Mouse (Mus musculus): ENCODE measurements at regions not wholly inside any gene's neighbourhood (a gene's known extent, or its start where the extent isn't known, plus 50 kb on each side); places are given as distances from the start of the nearest gene placed in this dataset.

DNA sequence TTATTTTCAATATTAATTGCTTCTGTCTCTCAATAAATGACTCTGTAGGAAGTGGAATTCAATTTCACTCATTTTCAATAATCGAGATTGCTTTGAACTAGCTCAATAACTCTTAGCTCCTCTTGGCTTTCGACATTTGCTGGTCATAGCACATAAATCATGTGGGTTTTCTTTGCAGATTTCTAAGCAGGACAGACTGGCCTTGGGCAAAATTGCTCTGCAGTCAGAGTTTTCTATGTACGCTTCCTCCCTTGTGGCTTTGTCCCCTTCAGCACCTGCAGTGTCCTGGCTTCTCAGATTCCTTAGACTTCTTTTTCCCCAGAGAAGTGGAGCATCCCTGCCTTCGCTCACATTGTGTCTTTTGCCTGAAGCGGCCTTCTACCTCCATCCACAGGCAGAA lies 124.6 kb upstream of the Rarb start:
- no peaks in the 10 kb centered on the region for H3K4me1 ChIP-seq (replicated peaks; ENCODE audit: control insufficient read depth in 2 of 2, insufficient read depth in 2 of 2, low read length in 1 of 2)
- 49% methylated on average over 5 of the region's 5 CpGs for WGBS (ENCODE audit: insufficient replicate concordance)

DNA sequence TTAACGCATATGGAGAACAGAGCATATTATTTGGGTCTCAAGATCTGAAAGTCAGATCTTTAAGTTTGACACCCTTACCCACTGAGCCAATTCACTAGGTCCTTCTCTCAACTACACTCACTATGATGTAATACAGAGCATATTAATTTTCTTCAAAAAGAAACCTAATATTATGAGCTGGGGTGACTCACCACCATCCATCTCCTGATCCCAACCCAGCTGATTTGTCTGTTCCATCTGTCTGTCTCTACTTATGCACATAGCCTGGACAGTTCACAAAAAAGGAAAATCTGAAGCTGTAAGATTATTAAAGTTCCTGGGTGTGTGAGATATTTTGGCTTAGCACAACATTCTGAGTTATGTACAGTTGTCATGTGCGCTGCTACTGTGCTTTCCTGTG lies 108.2 kb upstream of the Rarb start:
- H3K4me3 ChIP-seq (ENCODE audit: insufficient read depth in 1 of 2, low read depth in 2 of 2, low read length in 2 of 2) = no peak overlapping the region
- no peaks in the 10 kb centered on the region for H3K36me3 ChIP-seq (replicated peaks; ENCODE audit: control insufficient read depth, insufficient read depth, low read depth)
- no peak for DNase-seq (ENCODE audit: low read depth in 3 of 3, low spot score in 3 of 3)
- H3K4me1 ChIP-seq (replicated peaks; ENCODE audit: control insufficient read depth in 2 of 2, insufficient read depth in 2 of 2, low read length in 1 of 2) = no peaks in the 10 kb centered on the region
- TF ChIP-seq CTCF (IDR thresholded peaks at IDR 0.05; ENCODE audit: low read depth) (no peak), EP300 (IDR thresholded peaks at IDR 0.05; ENCODE audit: low read depth) (no peak)
- H3K27ac ChIP-seq = no peak overlapping the region
- H3K9ac ChIP-seq (replicated peaks) = no peak overlapping the region
- H3K4me2 ChIP-seq (ENCODE audit: low read depth) = no peak overlapping the region
- ATAC-seq (ENCODE audit: insufficient read depth) = no peak
- WGBS (ENCODE audit: insufficient replicate concordance) = 75% methylated on average over 2 of the region's 2 CpGs
- H3K9me3 ChIP-seq (ENCODE audit: control insufficient read depth, low read length) = no peaks in the 10 kb centered on the region
- H3K27me3 ChIP-seq (ENCODE audit: control insufficient read depth, insufficient read depth, low read length) = no peaks in the 10 kb centered on the region

More for the DNA sequence above, 124.6 kb upstream of the Rarb start:
- H3K9ac ChIP-seq (replicated peaks) = no peak overlapping the region
- DNase-seq (ENCODE audit: low read depth in 3 of 3, low spot score in 3 of 3) (no peak), ATAC-seq (ENCODE audit: insufficient read depth) (no peak)
- H3K27ac ChIP-seq = no peak overlapping the region
- H3K36me3 ChIP-seq (replicated peaks; ENCODE audit: control insufficient read depth, insufficient read depth, low read depth) = no peaks in the 10 kb centered on the region
- H3K4me2 ChIP-seq (ENCODE audit: low read depth) = no peak overlapping the region
- no peak overlapping the region for H3K4me3 ChIP-seq (ENCODE audit: insufficient read depth in 1 of 2, low read depth in 2 of 2, low read length in 2 of 2)
- TF ChIP-seq EP300 (IDR thresholded peaks at IDR 0.05; ENCODE audit: low read depth) (no peak), CTCF (IDR thresholded peaks at IDR 0.05; ENCODE audit: low read depth) (no peak)
- no peaks in the 10 kb centered on the region for H3K9me3 ChIP-seq (ENCODE audit: control insufficient read depth, low read length)
- no peaks in the 10 kb centered on the region for H3K27me3 ChIP-seq (ENCODE audit: control insufficient read depth, insufficient read depth, low read length)

DNA sequence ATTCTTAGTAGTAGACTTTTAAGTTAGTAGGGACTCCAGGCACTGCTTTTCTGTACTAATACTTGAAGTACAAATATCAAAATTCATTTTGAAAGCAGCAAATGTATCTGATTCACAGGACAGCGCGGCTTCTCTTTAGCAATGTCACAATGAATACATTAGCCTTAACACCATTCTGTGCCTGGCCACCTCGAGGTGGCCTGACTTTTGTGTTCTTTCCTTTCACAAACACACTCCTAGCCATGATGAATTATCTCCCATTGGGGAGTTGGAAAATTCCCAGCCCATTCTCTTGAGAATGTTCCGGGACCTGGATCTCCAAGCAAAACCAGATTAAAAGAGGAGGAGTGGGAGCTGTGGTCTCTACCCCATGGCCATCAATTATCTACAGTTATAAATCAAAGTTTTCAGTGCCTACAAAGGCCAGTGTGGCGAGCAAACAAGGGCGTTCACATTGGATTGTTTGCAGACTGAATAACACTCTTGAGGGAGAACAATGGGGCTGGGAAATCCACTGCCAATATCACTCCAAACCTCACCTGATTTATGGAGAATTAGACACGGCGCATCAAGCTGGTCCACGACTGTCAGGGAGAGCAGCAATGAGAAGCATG lies 82.7 kb upstream of the Rarb start:
- TF ChIP-seq CTCF (IDR thresholded peaks at IDR 0.05; ENCODE audit: low read depth) (no peak), EP300 (IDR thresholded peaks at IDR 0.05; ENCODE audit: low read depth) (no peak)
- no peaks in the 10 kb centered on the region for H3K36me3 ChIP-seq (replicated peaks; ENCODE audit: control insufficient read depth, insufficient read depth, low read depth)
- ATAC-seq (ENCODE audit: insufficient read depth) (no peak), DNase-seq (ENCODE audit: low read depth in 3 of 3, low spot score in 3 of 3) (no peak)
- no peaks in the 10 kb centered on the region for H3K9me3 ChIP-seq (ENCODE audit: control insufficient read depth, low read length)
- H3K4me1 ChIP-seq (replicated peaks; ENCODE audit: control insufficient read depth in 2 of 2, insufficient read depth in 2 of 2, low read length in 1 of 2) = no peaks in the 10 kb centered on the region
- H3K27ac ChIP-seq = no peak overlapping the region
- no peak overlapping the region for H3K9ac ChIP-seq (replicated peaks)
- WGBS (ENCODE audit: insufficient replicate concordance) = 39% methylated on average over 9 of the region's 9 CpGs
- H3K4me3 ChIP-seq (ENCODE audit: insufficient read depth in 1 of 2, low read depth in 2 of 2, low read length in 2 of 2) = no peak overlapping the region
- no peaks in the 10 kb centered on the region for H3K27me3 ChIP-seq (ENCODE audit: control insufficient read depth, insufficient read depth, low read length)
- H3K4me2 ChIP-seq (ENCODE audit: low read depth) = no peak overlapping the region

DNA sequence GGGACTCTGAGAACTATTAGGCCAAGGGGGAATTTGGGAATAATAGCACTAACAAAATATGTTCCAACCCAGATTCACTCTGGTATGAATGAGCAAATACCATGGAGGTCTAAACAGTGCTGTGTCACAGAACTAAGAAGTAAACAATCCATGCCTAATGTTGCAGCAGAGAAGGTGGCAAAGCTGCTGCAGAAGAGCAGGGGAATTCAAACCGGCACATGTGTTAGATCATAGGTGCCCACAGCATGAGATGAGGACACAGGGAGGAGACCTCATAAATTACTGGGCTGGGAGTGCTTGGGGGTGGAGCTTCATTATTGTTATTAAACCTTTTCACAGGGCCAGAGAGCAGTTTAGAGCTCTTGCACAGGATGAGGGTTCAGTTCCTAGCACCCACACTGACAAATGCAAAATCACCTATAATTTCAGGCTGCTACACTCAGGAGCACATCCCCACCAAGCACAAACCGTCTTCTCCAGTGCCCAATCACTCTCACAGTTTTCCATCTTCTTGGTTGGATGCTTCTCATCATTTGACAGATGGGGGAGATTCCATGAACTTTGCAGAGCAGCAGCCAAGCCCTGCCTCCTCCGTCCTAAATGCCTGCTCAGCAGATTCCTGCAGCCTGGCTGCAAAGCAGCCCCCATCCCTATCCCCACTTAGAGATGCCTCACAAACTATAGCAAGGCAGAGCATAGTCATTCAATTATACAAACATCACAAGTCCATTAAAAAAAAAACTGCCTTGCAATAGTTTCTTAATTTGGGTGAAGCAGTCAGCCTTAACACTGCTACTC lies 79.0 kb upstream of the Rarb start:
- Histone ChIP-seq H3K36me3 (replicated peaks; ENCODE audit: control insufficient read depth, insufficient read depth, low read depth) (no peaks in the 10 kb centered on the region), H3K27me3 (ENCODE audit: control insufficient read depth, insufficient read depth, low read length) (no peaks in the 10 kb centered on the region), H3K9me3 (ENCODE audit: control insufficient read depth, low read length) (no peaks in the 10 kb centered on the region), H3K9ac (replicated peaks) (no peak overlapping the region), H3K27ac (no peak overlapping the region), H3K4me3 (ENCODE audit: insufficient read depth in 1 of 2, low read depth in 2 of 2, low read length in 2 of 2) (no peak overlapping the region), H3K4me1 (replicated peaks; ENCODE audit: control insufficient read depth in 2 of 2, insufficient read depth in 2 of 2, low read length in 1 of 2) (no peaks in the 10 kb centered on the region), H3K4me2 (ENCODE audit: low read depth) (no peak overlapping the region)
- DNase-seq (ENCODE audit: low read depth in 3 of 3, low spot score in 3 of 3) (no peak), ATAC-seq (ENCODE audit: insufficient read depth) (no peak)
- no peak for TF ChIP-seq CTCF (IDR thresholded peaks at IDR 0.05; ENCODE audit: low read depth)
- no peak for TF ChIP-seq EP300 (IDR thresholded peaks at IDR 0.05; ENCODE audit: low read depth)
- WGBS (ENCODE audit: insufficient replicate concordance) = 48% methylated on average over 3 of the region's 3 CpGs

DNA sequence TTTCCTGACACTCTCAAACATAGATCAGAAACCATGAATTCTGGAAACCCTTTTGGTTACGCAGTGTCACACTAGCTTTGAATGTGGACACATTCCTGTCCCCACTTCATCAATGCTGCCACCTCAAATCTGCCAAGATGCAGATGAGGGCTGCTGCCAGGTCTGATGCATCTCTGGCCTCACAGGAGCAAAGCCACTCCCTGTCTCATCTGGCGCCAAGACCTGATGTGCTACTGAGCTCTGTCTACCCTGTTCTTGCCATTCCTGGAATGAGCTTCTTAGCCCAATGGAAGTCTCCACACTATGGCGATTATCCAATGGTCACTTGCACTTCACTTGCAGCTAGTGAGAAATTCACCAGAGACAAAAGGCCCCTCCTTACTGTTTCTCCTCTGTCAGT lies 78.0 kb upstream of the Rarb start:
- Histone ChIP-seq H3K4me3 (ENCODE audit: insufficient read depth in 1 of 2, low read depth in 2 of 2, low read length in 2 of 2) (no peak overlapping the region), H3K27me3 (ENCODE audit: control insufficient read depth, insufficient read depth, low read length) (no peaks in the 10 kb centered on the region), H3K9ac (replicated peaks) (no peak overlapping the region), H3K9me3 (ENCODE audit: control insufficient read depth, low read length) (no peaks in the 10 kb centered on the region), H3K36me3 (replicated peaks; ENCODE audit: control insufficient read depth, insufficient read depth, low read depth) (no peaks in the 10 kb centered on the region), H3K4me1 (replicated peaks; ENCODE audit: control insufficient read depth in 2 of 2, insufficient read depth in 2 of 2, low read length in 1 of 2) (no peaks in the 10 kb centered on the region), H3K4me2 (ENCODE audit: low read depth) (no peak overlapping the region), H3K27ac (no peak overlapping the region)
- ATAC-seq (ENCODE audit: insufficient read depth) = no peak
- no peak for TF ChIP-seq CTCF (IDR thresholded peaks at IDR 0.05; ENCODE audit: low read depth)
- TF ChIP-seq EP300 (IDR thresholded peaks at IDR 0.05; ENCODE audit: low read depth) = no peak
- DNase-seq (ENCODE audit: low read depth in 3 of 3, low spot score in 3 of 3) = no peak
- 52% methylated on average over 3 of the region's 3 CpGs for WGBS (ENCODE audit: insufficient replicate concordance)
